Mouse (Mus musculus) spleen, adult 2 months (tissue): ENCODE measurements around the gene Efcab3. TPM values are rescaled to one million over a fixed set of nuclear protein-coding genes. Genes with fewer than 3 reads are reported as not detected.

Experiments used
- DNase-seq, 2 experiments: peaks; one replicate each; pipeline versions ENCODE4 v3.0.0 to v3.0.0-alpha.2; 2012 to 2021; ENCODE audit warnings: low spot score in 2 of 2, low read depth in 1 of 2
- H3K27ac ChIP-seq: fragments of 200-500 bp; 2 replicates; pipeline ENCODE4 v1.5.1; 2012; ENCODE audit warnings: low read length, inconsistent platforms; ENCODE audit not compliant: insufficient read depth
- H3K27me3 ChIP-seq: fragments of 200-500 bp; 2 replicates; pipeline ENCODE4 v1.6.1; 2012; ENCODE audit warnings: mild to moderate bottlenecking, moderate library complexity, low read length, inconsistent platforms; ENCODE audit not compliant: control insufficient read depth, insufficient read depth
- H3K36me3 ChIP-seq: fragments of 200-500 bp; 2 replicates; pipeline ENCODE4 v1.6.1; 2012; ENCODE audit warnings: mild to moderate bottlenecking, low read length, inconsistent platforms; ENCODE audit not compliant: control insufficient read depth, insufficient read depth
- H3K4me1 ChIP-seq: fragments of 200-500 bp; 2 replicates; pipeline ENCODE4 v1.6.1; 2011; ENCODE audit warnings: inconsistent platforms; ENCODE audit not compliant: control insufficient read depth, insufficient read depth, insufficient read length
- H3K4me3 ChIP-seq: fragments of 200-500 bp; 2 replicates; pipeline ENCODE4 v1.5.1; 2011; ENCODE audit warnings: mild to moderate bottlenecking, inconsistent platforms; ENCODE audit not compliant: insufficient read depth, insufficient read length; ENCODE audit errors: extremely low read depth
- CTCF ChIP-seq: fragments of 200-500 bp; IDR thresholded peaks from 2 replicates; pipeline ENCODE4 v1.5.1; 2011; ENCODE audit warnings: mild to moderate bottlenecking, inconsistent platforms; ENCODE audit not compliant: insufficient read depth, insufficient read length, insufficient replicate concordance; ENCODE audit errors: extremely low read depth
- POLR2A ChIP-seq: fragments of 200-500 bp; IDR thresholded peaks from 2 replicates; pipeline ENCODE4 v1.6.1; 2011; ENCODE audit warnings: low read depth, low read length, inconsistent platforms
- WGBS: fragments of 180-500 bp; shearing (Covaris S2); methylation state at CpG from one replicate; pipeline ENCODE4 v1.1.7; 2018; 5-methylcytosine and 5-hydroxymethylcytosine counted together
- polyA plus RNA-seq: library from polyadenylated mRNA; depleted of rRNA; stranded (reverse); fragments of >200 nt; gene quantifications from 2 replicates; pipeline ENCODE4 v1.2.3, GENCODE M21; 2012; rRNA removed

The Efcab3 gene
- polyA plus RNA-seq, 1 experiment = not detected

DNA sequence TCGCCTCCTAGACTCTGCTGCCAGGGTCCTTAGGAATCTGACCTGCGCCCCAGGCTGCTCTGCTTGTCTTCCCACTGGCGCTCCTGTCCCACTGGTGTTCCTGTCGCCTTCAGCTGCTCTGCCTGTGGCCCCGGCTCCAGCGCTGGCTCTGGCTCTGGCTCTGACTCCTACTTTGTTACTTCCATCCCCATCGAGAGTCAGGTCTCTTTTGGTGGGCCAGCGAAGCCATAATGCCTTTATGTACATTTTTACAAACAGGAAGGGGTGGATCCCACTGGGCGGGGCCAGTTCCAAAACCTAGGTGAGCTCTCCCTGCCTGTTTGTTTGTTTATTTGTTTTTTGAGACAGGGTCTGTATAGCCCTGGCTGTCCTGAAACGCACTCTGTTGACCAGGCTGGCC, 103.4 kb downstream of the Efcab3 start:
- no peak overlapping the region for H3K4me3 ChIP-seq
- H3K27me3 ChIP-seq = no peaks in the 10 kb centered on the region
- no peaks in the 10 kb centered on the region for H3K36me3 ChIP-seq
- TF ChIP-seq POLR2A = no peak
- TF ChIP-seq CTCF = no peak
- WGBS = 89% methylated on average over 10 of the region's 10 CpGs
- DNase-seq = no peak
- H3K27ac ChIP-seq = no peak overlapping the region
- H3K4me1 ChIP-seq = no peaks in the 10 kb centered on the region

Other genes starting within 250 kb of the Efcab3 start
- 8.5 and 10.3 TPM in 2 replicates for gene Mettl2, start 62.8 kb downstream of the Efcab3 start, polyA plus RNA-seq
- gene Gm10842, start 83.3 kb downstream of the Efcab3 start, polyA plus RNA-seq = not detected in 2 replicates
- gene Tlk2, start 115.2 kb downstream of the Efcab3 start, polyA plus RNA-seq = 9.0 and 9.7 TPM in 2 replicates
- 5.9 and 6.5 TPM in 2 replicates for gene Mrc2, start 229.1 kb downstream of the Efcab3 start, polyA plus RNA-seq